In genomic region chr17:35783944-35784343, GRCm38 (mm10) we compare ENCODE assay signal across 8 mouse cellular contexts. TPM values are rescaled to one million over a fixed set of nuclear protein-coding genes. Genes with fewer than 3 reads are reported as not detected.
DNase-seq lines count a peak whose midpoint lies in the region; ATAC-seq and TF ChIP-seq lines count a peak whose summit lies in the region.

No protein-coding gene starts in this region.

- no peaks in the 10 kb centered on the region for H3K27me3 ChIP-seq in forebrain, postnatal 0 days (ENCODE audit: insufficient read depth, low read length)
- H3K27me3 ChIP-seq in forebrain, embryonic 14.5 days (replicated peaks; ENCODE audit: control insufficient read depth, insufficient read depth, low read length) = no peaks in the 10 kb centered on the region
- H3K27me3 ChIP-seq in G1E (ENCODE audit: insufficient read depth, low read length) = no peaks in the 10 kb centered on the region
- no peaks in the 10 kb centered on the region for H3K27me3 ChIP-seq in heart, embryonic 15.5 days
- no peaks in the 10 kb centered on the region for H3K27me3 ChIP-seq in liver, embryonic 16.5 days (ENCODE audit: control insufficient read depth, insufficient read depth, low read depth, low read length)
- no peaks in the 10 kb centered on the region for H3K27me3 ChIP-seq in neural tube, embryonic 15.5 days (replicated peaks)

- H3K4me1 ChIP-seq in forebrain, postnatal 0 days (ENCODE audit: insufficient read depth) = no peaks in the 10 kb centered on the region
- H3K4me1 ChIP-seq in forebrain, embryonic 14.5 days (ENCODE audit: control insufficient read depth, insufficient read depth, low read length) = no peaks in the 10 kb centered on the region
- peaks cover 40% of the 10 kb centered on the region for H3K4me1 ChIP-seq in G1E (ENCODE audit: insufficient read depth, low read depth, low read length)
- H3K4me1 ChIP-seq in heart, embryonic 15.5 days (replicated peaks) = peaks cover 32% of the 10 kb centered on the region
- peaks cover 19% of the 10 kb centered on the region for H3K4me1 ChIP-seq in liver, embryonic 16.5 days (ENCODE audit: control insufficient read depth, low read depth, low read length)
- H3K4me1 ChIP-seq in neural tube, embryonic 15.5 days = no peaks in the 10 kb centered on the region

- no peak for TF ChIP-seq CTCF in forebrain, postnatal 0 days (IDR thresholded peaks at IDR 0.05; ENCODE audit: low read depth)
- no peak for TF ChIP-seq CTCF in G1E (IDR thresholded peaks at IDR 0.05; ENCODE audit: low read depth, low read length)

- no peaks in the 10 kb centered on the region for H3K36me3 ChIP-seq in forebrain, postnatal 0 days (ENCODE audit: insufficient read depth)
- H3K36me3 ChIP-seq in forebrain, embryonic 14.5 days (ENCODE audit: control insufficient read depth, insufficient read depth, low read length) = no peaks in the 10 kb centered on the region
- no peaks in the 10 kb centered on the region for H3K36me3 ChIP-seq in G1E (replicated peaks)
- no peaks in the 10 kb centered on the region for H3K36me3 ChIP-seq in heart, embryonic 15.5 days
- H3K36me3 ChIP-seq in liver, embryonic 16.5 days (ENCODE audit: control insufficient read depth, insufficient read depth) = no peaks in the 10 kb centered on the region
- no peaks in the 10 kb centered on the region for H3K36me3 ChIP-seq in neural tube, embryonic 15.5 days

- no peak overlapping the region for H3K4me2 ChIP-seq in forebrain, postnatal 0 days (ENCODE audit: low read depth)
- no peak overlapping the region for H3K4me2 ChIP-seq in forebrain, embryonic 14.5 days (ENCODE audit: low read length)
- no peak overlapping the region for H3K4me2 ChIP-seq in heart, embryonic 15.5 days
- no peak overlapping the region for H3K4me2 ChIP-seq in liver, embryonic 16.5 days (ENCODE audit: low read depth, low read length)
- H3K4me2 ChIP-seq in neural tube, embryonic 15.5 days = no peak overlapping the region

- H3K9me3 ChIP-seq in forebrain, postnatal 0 days (ENCODE audit: low read length) = no peaks in the 10 kb centered on the region
- H3K9me3 ChIP-seq in forebrain, embryonic 14.5 days (replicated peaks; ENCODE audit: control insufficient read depth, low read length) = no peaks in the 10 kb centered on the region
- no peaks in the 10 kb centered on the region for H3K9me3 ChIP-seq in G1E (replicated peaks)
- no peaks in the 10 kb centered on the region for H3K9me3 ChIP-seq in heart, embryonic 15.5 days (replicated peaks)
- H3K9me3 ChIP-seq in liver, embryonic 16.5 days (replicated peaks; ENCODE audit: control insufficient read depth, low read length) = no peaks in the 10 kb centered on the region
- H3K9me3 ChIP-seq in neural tube, embryonic 15.5 days (replicated peaks) = no peaks in the 10 kb centered on the region

- WGBS in forebrain, postnatal 0 days = 82% methylated on average over 6 of the region's 6 CpGs
- 81% methylated on average over 6 of the region's 6 CpGs for WGBS in forebrain, embryonic 14.5 days
- 56% methylated on average over 6 of the region's 6 CpGs for WGBS in heart, embryonic 15.5 days
- WGBS in liver, embryonic 16.5 days (ENCODE audit: insufficient replicate concordance) = 42% methylated on average over 6 of the region's 6 CpGs
- 74% methylated on average over 6 of the region's 6 CpGs for WGBS in neural tube, embryonic 15.5 days

- H3K9ac ChIP-seq in forebrain, postnatal 0 days = no peak overlapping the region
- no peak overlapping the region for H3K9ac ChIP-seq in forebrain, embryonic 14.5 days (ENCODE audit: low read length)
- H3K9ac ChIP-seq in heart, embryonic 15.5 days = no peak overlapping the region
- no peak overlapping the region; the same call in 1 of the 2 replicates for H3K9ac ChIP-seq in liver, embryonic 16.5 days (ENCODE audit: low read depth, low read length)
- no peak overlapping the region for H3K9ac ChIP-seq in neural tube, embryonic 15.5 days (replicated peaks)

- no peak overlapping the region for H3K4me3 ChIP-seq in forebrain, postnatal 0 days (ENCODE audit: low read depth, low read length)
- H3K4me3 ChIP-seq in forebrain, embryonic 14.5 days (ENCODE audit: low read depth, low read length) = no peak overlapping the region
- no peak overlapping the region for H3K4me3 ChIP-seq in G1E (ENCODE audit: low read depth, low read length)
- H3K4me3 ChIP-seq in heart, embryonic 15.5 days = no peak overlapping the region
- H3K4me3 ChIP-seq in liver, embryonic 16.5 days (ENCODE audit: low read depth, low read length) = no peak overlapping the region
- H3K4me3 ChIP-seq in neural tube, embryonic 15.5 days (replicated peaks) = no peak overlapping the region

- peak; percentile 69 for ATAC-seq in forebrain, postnatal 0 days
- no peak for ATAC-seq in forebrain, embryonic 14.5 days
- ATAC-seq in G1E (ENCODE audit: extremely low read depth, insufficient number of reproducible peaks, low FRiP score, poor library complexity, severe bottlenecking) = peak; percentile 40
- peak; percentile 70 for ATAC-seq in heart, embryonic 15.5 days (replicated peaks; ENCODE audit: insufficient number of reproducible peaks, insufficient read depth, low FRiP score, low read depth)
- peak; percentile 65 for ATAC-seq in liver, embryonic 16.5 days (ENCODE audit: low read depth)
- ATAC-seq in neural tube, embryonic 15.5 days (ENCODE audit: low FRiP score) = no peak

- H3K27ac ChIP-seq in forebrain, postnatal 0 days (ENCODE audit: low read depth, low read length) = no peak overlapping the region
- no peak overlapping the region for H3K27ac ChIP-seq in forebrain, embryonic 14.5 days (ENCODE audit: low read depth, low read length)
- H3K27ac ChIP-seq in heart, embryonic 15.5 days = peak overlapping the region; percentile 66
- H3K27ac ChIP-seq in liver, embryonic 16.5 days (ENCODE audit: low read length) = no peak overlapping the region
- no peak overlapping the region for H3K27ac ChIP-seq in neural tube, embryonic 15.5 days (replicated peaks)

- peak; percentile 10 for DNase-seq in forebrain, postnatal 0 days
- no peak for DNase-seq in forebrain, embryonic 14.5 days (ENCODE audit: low spot score)
- DNase-seq in G1E (ENCODE audit: low spot score) = no peak
- no peak for DNase-seq in kidney, adult 9 months
- DNase-seq in urinary bladder, postnatal 36 days (ENCODE audit: low spot score in 2 of 2) = no peak

RNA-seq across cellular contexts. Expression of gene Ier3, which starts 37.5 kb away (rescaled TPM):
- 8.9 and 9.0 TPM in 2 replicates for total RNA-seq in forebrain, postnatal 0 days (2014; rRNA removed)
- 13.0 and 13.1 TPM in 2 replicates for polyA plus RNA-seq in forebrain, postnatal 0 days (2015; fragmentation: Nextera tagmentation; extraction: Ambion mirVana)
- 4.6 and 5.0 TPM in 2 replicates for polyA plus RNA-seq in forebrain, embryonic 14.5 days (2014; fragmentation: Nextera tagmentation; extraction: Ambion mirVana)
- total RNA-seq in G1E (2014; fragmentation: Nextera tagmentation) = 13.7 and 21.4 TPM in 2 replicates
- total RNA-seq in G1E (2017) = 49.5 and 61.2 TPM in 2 replicates
- 33.5 and 39.8 TPM in 2 replicates for polyA plus RNA-seq in G1E (2012)
- 49.7 and 56.5 TPM in 2 replicates for polyA plus RNA-seq in heart, embryonic 15.5 days (2015; fragmentation: Nextera tagmentation; extraction: Ambion mirVana)
- 15.8 and 19.4 TPM in 2 replicates for polyA plus RNA-seq in liver, embryonic 16.5 days (2015; fragmentation: Nextera tagmentation; extraction: Ambion mirVana)
- 14.9 and 15.5 TPM in 2 replicates for polyA plus RNA-seq in neural tube, embryonic 15.5 days (2015; fragmentation: Nextera tagmentation; extraction: Ambion mirVana)

RNA-seq across cellular contexts. Expression of gene Flot1, which starts 39.1 kb away (rescaled TPM):
- total RNA-seq in forebrain, postnatal 0 days (2014; rRNA removed) = 90.4 and 103 TPM in 2 replicates
- 104 and 113 TPM in 2 replicates for polyA plus RNA-seq in forebrain, postnatal 0 days (2015; fragmentation: Nextera tagmentation; extraction: Ambion mirVana)
- polyA plus RNA-seq in forebrain, embryonic 14.5 days (2014; fragmentation: Nextera tagmentation; extraction: Ambion mirVana) = 68.5 and 78.2 TPM in 2 replicates
- total RNA-seq in G1E (2014; fragmentation: Nextera tagmentation) (68.5 and 73.7 TPM in 2 replicates), G1E (2017) (93.5 and 97.6 TPM in 2 replicates)
- 65.3 and 84.9 TPM in 2 replicates for polyA plus RNA-seq in G1E (2012)
- 103 and 109 TPM in 2 replicates for polyA plus RNA-seq in heart, embryonic 15.5 days (2015; fragmentation: Nextera tagmentation; extraction: Ambion mirVana)
- 32.7 and 33.6 TPM in 2 replicates for polyA plus RNA-seq in liver, embryonic 16.5 days (2015; fragmentation: Nextera tagmentation; extraction: Ambion mirVana)
- polyA plus RNA-seq in neural tube, embryonic 15.5 days (2015; fragmentation: Nextera tagmentation; extraction: Ambion mirVana) = 131 and 141 TPM in 2 replicates

RNA-seq across cellular contexts. Expression of gene Tubb5, which starts 54.2 kb away (rescaled TPM):
- total RNA-seq in forebrain, postnatal 0 days (2014; rRNA removed) = 3,707 and 3,724 TPM in 2 replicates
- polyA plus RNA-seq in forebrain, postnatal 0 days (2015; fragmentation: Nextera tagmentation; extraction: Ambion mirVana) = 2,151 and 2,226 TPM in 2 replicates
- polyA plus RNA-seq in forebrain, embryonic 14.5 days (2014; fragmentation: Nextera tagmentation; extraction: Ambion mirVana) = 2,004 and 2,051 TPM in 2 replicates
- total RNA-seq in G1E (2014; fragmentation: Nextera tagmentation) (677 and 817 TPM in 2 replicates), G1E (2017) (849 and 1,028 TPM in 2 replicates)
- polyA plus RNA-seq in G1E (2012) = 299 and 510 TPM in 2 replicates
- 567 and 662 TPM in 2 replicates for polyA plus RNA-seq in heart, embryonic 15.5 days (2015; fragmentation: Nextera tagmentation; extraction: Ambion mirVana)
- 328 and 345 TPM in 2 replicates for polyA plus RNA-seq in liver, embryonic 16.5 days (2015; fragmentation: Nextera tagmentation; extraction: Ambion mirVana)
- polyA plus RNA-seq in neural tube, embryonic 15.5 days (2015; fragmentation: Nextera tagmentation; extraction: Ambion mirVana) = 1,339 and 1,471 TPM in 2 replicates

RNA-seq across cellular contexts. Expression of gene Mdc1, which starts 57.4 kb away (rescaled TPM):
- total RNA-seq in forebrain, postnatal 0 days (2014; rRNA removed) = 15.3 and 20.4 TPM in 2 replicates
- polyA plus RNA-seq in forebrain, postnatal 0 days (2015; fragmentation: Nextera tagmentation; extraction: Ambion mirVana) = 3.0 and 4.4 TPM in 2 replicates
- 12.2 and 14.4 TPM in 2 replicates for polyA plus RNA-seq in forebrain, embryonic 14.5 days (2014; fragmentation: Nextera tagmentation; extraction: Ambion mirVana)
- 197 and 209 TPM in 2 replicates for total RNA-seq in G1E (2014; fragmentation: Nextera tagmentation)
- total RNA-seq in G1E (2017) = 10.8 and 15.8 TPM in 2 replicates
- 18.2 and 29.7 TPM in 2 replicates for polyA plus RNA-seq in G1E (2012)
- polyA plus RNA-seq in heart, embryonic 15.5 days (2015; fragmentation: Nextera tagmentation; extraction: Ambion mirVana) = 12.6 and 17.0 TPM in 2 replicates
- 10.0 and 10.3 TPM in 2 replicates for polyA plus RNA-seq in liver, embryonic 16.5 days (2015; fragmentation: Nextera tagmentation; extraction: Ambion mirVana)
- 7.9 and 9.7 TPM in 2 replicates for polyA plus RNA-seq in neural tube, embryonic 15.5 days (2015; fragmentation: Nextera tagmentation; extraction: Ambion mirVana)

Comparison
In these comparisons a context has a peak if more than half of its experiments do, and no peak if none do; other contexts are left out.
1. ATAC-seq: peak in forebrain, postnatal 0 days (single experiment), G1E (single experiment), heart, embryonic 15.5 days (single experiment) and liver, embryonic 16.5 days (single experiment); none in forebrain, embryonic 14.5 days (single experiment) and neural tube, embryonic 15.5 days (single experiment).